Mouse (Mus musculus) heart, postnatal 14 days (tissue): Measurements from ENCODE around the gene Osbpl3. TPM values are rescaled to one million over a fixed set of nuclear protein-coding genes. Genes with fewer than 3 reads are reported as not detected.

ENCODE experiments used
- DNase-seq, 2 experiments: peaks; one replicate each; pipeline ENCODE4 v3.0.0; 2021 to 2022
- intact Hi-C: fragments of 180-260 bp; cut with DNase I; formaldehyde crosslinking; loops from one replicate; pipeline ENCODE4 v1.15.1; 2025
- total RNA-seq, 2 experiments: library from RNA; stranded (reverse); gene quantifications; 2 replicates each; pipeline ENCODE4 v1.2.3; 2021

The Osbpl3 gene
- total RNA-seq, 2 experiments from 2014 or later, result 27.5 to 36.0 TPM

DNA sequence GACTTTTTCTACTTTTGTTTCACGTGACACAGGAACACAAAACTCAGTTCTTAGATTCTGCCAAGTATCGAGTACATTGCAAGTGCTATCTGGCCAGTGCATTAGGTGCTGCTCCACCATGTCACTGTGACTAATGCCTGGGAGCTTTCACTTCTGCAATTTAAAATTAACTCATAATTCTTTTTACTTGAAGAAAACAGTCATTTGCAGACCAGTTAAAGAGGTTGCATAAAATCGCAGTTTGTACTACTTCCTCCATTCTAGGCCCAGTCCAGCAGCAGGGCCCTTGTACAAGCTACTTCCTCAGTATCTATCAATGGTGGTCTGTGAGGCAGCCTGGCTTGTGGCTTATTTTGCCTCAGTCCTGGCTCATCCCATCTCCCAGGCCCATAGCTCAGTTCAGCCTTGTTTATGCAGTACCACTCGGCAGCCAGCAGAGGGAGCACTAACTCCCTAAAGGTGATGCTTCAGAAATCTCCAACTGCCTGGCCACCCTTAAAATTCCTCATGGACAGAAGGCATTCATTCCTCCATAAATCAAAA, 151.0 kb downstream of the Osbpl3 start:
- intact Hi-C loops, result loop anchor here (5.0 kb wide), 1 partner anchor 152 kb away; the partner anchor contains the start of gene Osbpl3
- DNase-seq, result peak; percentile 82 to 88

DNA sequence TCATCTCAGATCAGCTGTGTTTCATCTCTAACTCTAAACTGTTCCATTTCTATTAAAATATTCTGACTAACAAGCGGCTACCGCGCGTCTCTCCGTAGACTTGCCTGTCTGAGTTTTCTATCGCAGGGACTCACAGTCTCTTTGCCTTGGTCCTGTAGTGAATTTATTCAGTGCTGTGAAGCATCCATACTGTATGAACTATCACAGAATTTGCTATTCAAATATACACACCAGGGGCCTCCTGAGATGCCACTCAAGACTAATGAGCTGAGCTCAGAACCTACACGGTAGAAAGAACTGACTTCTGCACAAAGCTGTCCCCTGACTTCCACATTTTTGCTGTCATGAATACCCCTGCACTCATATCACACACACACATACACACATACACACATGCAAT, 154.9 kb downstream of the Osbpl3 start:
- intact Hi-C loops, result no loop called here
- DNase-seq, result no peak

DNA sequence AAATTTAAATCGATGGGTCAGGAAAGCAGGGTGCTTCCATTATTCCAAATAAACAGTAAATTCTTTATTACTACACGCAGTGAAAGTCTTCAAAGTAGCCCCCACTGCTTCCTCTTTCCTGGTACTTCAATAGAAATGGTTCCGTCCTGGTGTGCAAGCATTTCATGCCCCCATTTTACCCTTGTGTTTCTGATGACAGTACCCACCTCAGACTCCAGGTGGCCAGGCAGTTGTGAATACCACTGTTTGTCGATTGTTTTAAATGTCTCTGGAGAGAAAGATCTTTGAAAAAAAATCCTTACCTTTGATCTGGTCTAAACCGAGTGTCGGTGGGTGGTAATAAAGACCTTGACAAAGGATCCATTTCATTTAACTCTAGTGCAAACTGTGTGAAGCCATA, 155.4 kb downstream of the Osbpl3 start:
- no peak for DNase-seq
- intact Hi-C loops, result no loop called here

DNA sequence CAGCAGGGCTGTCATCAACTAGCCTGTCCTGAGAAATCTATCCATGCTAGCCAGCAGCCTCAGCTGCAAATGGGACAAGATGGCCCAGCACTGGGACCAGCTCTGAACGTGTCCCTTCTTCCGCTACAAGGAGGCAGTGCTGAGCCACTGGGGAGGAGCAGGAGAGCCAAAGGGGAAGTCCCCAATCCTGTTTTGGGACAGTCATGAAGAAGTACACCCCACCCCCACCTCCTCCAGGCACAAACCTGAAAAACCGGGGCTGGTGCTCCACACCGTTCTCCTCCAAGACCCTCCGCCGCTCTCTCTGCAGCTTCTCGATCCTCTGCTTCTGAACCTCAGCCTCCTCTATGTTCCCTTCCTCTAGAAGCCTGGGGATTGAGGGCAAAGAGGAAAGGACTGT, 156.9 kb downstream of the Osbpl3 start:
- intact Hi-C loops, result loop anchor here (10.0 kb wide), 1 partner anchor 374 kb away; no protein-coding TSS in a partner anchor
- DNase-seq, result no peak

DNA sequence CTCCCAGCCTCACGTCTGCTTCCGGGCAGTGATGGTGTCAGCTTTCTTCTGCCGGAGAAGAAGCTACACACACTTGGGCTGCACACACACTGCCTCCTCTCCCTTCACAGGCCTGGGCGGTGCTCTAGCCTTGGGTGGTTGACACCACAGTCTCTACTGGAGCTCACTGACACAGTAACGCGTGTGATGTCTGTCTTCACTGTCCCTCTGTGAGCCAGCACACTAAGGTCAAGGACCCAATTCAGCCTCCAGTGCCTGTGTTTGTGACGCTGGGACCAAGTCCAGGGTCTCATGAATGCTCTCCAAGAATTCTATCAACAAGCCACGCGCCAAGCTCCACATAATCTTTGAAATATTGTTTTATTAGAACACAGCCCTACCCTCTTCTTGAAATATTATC, 158.3 kb downstream of the Osbpl3 start:
- no peak for DNase-seq
- intact Hi-C loops, result loop anchor here (10.0 kb wide), 1 partner anchor 373 kb away; no protein-coding TSS in a partner anchor

DNA sequence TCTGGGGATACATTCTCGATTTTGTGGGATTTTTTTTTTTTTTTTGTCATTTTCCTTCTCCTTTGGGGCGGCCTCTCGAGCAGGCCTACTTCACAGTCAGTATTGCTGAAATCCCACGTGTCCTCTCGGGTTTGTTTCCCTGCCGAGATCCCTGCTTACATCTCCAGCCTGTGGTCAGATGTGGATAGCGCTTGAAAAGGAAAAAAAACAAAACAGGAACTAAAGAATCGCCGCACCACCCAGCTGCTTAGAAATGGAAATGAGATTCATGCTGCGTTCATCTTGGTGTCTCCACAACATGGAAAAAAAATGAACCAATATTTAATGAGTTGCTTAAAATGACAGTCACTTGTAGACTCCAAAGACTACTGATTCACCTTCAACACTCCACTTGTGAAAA, 160.9 kb downstream of the Osbpl3 start:
- no peak for DNase-seq
- intact Hi-C loops, result loop anchor here (2.0 to 10.0 kb wide), 2 partner anchors 184 to 370 kb away; partner anchors contain the start of gene Mpp6

DNA sequence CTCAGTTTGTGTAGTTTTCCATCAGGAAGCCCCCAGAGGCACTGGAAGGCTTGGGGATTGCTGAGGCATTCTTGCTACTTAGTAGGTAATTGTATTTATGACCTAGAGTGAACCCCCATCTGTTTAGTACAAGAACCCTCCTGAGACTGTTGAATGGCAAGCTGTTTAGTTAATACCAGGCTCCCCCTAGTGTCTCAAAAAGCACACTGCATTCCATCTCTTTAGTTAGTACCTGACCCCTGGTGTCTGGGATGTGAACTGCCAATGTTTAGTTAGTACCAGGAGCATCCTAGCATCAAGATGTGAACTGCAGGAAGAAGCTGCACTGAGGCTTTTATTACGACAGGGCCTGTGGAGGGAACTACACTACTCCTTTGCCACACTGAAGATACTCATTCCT, 161.9 kb downstream of the Osbpl3 start:
- intact Hi-C loops, result loop anchor here (1.0 to 10.0 kb wide), 4 partner anchors 107 to 775 kb away; partner anchors contain the start of gene Mpp6
- peak; percentile 69 to 82 for DNase-seq

DNA sequence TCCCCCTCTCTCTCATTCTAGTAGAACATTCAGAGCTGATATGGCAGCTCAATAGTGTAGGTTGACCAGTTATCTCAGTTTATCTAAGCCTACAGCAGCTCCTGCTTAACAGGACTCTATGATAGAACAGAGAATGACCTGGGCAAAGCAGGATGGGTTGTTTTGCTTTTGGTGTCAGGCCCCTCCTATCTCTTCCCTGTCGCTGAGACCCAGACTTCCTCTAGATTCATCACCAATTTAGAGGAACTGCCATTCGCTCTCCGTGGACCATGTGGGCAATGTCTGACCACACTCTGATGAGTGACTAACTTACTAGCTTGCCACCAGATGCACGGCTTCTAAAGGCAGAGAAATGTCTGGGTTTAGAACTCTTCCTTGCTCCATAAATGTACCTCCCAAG, 164.4 kb downstream of the Osbpl3 start:
- no peak for DNase-seq

DNA sequence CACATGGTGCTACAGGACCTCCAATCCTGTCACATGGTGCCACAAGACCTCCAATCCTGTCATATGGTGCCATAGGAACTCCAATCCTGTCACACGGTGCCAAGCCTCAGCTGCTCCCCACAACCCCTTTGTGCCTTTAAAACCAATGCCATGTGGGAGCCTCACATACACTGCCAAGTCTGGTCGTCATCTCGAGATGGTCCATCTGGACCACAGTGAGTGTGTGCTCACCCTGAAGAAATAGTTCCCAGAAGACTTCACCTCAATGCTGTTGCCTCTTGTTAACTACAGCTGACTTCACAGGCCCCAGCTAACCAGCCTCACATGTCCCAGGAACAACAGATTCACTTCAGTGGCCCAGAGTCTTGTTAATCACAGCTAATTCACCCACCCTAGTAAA, 169.1 kb downstream of the Osbpl3 start:
- no peak for DNase-seq
- intact Hi-C loops, result no loop called here

More for the DNA sequence above, 164.4 kb downstream of the Osbpl3 start:
- intact Hi-C loops, result loop anchor here (5.0 to 10.0 kb wide), 2 partner anchors 104 to 367 kb away; no protein-coding TSS in a partner anchor

DNA sequence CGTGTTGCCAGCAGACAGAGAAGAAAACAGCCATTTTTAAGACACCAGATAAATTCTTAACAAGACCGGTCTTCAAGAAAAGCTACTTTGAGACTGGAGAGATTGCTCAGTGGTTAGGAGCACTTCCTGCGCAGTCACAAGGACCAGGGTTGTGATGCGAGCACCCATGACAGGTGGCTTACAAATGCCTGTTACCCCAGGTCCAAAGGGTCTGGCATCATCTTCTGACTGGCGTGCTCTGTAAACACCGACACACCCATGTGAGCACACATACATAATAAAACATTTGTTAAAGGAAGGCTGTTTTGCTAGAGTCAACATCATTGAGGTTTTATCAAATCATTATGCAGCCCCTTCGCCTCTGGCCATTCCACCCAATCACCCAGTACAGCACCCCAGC, 176.4 kb downstream of the Osbpl3 start:
- intact Hi-C loops, result no loop called here
- DNase-seq, result no peak

DNA sequence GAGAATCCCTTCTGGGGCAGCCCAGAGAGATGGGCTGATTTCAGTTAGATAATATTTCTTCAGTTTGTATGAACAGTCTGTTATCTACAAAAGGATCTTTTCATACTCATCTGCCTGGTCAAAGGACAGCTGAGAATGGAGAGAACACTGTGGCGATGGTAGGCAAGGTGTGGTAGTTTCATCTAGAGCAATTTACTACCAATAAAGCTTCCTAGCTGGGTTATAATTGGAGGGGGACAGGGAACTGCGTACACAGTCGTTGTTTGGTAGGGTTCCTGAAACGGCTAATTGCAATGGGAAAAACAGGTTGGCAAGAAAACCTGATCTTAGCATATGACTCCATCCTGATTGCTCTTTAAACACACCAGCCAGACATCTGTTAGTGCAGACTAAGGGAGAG, 182.1 kb downstream of the Osbpl3 start:
- DNase-seq, result no peak
- intact Hi-C loops, result no loop called here

DNA sequence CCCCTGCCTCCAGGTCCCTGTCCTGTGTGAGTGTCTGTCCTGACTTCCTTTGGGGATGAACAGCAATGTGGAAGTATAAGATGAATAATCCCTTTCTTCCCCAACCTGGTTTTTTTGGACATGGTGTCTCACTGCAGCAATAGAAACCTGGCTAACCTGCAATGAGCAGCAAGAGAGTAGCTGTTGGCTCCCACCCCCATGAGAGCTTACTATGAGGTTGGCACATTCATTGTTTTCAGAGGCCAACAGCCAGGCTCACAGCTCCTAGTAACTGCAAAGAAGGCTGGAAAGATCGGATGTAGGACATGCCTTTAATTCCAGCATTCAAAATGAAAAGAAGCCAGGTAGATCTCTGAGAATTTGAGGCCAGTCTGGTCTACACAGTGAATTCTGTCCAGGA, 182.6 kb downstream of the Osbpl3 start:
- DNase-seq, result no peak
- intact Hi-C loops, result no loop called here

DNA sequence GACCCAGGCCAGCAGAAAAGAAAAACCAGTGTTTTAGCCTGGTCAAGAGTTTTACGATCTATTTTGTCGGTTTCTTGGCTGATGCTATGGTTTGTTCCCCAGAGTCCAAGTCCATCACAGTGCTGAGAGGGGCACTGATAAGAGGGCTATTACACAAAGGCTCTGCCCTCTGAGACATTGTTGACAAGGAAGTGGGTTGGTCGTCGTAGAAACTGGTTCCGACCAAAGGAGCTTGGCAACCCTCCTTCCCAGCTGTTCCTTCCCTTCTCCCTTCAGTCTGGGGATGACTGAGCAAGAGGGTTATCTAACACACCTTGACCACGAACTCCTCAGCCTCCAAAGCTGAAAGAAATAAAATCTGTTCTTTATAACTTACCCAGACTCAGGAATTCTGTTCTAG, 192.3 kb downstream of the Osbpl3 start, which contains the start of gene Gsdme:
Gene Gsdme, minus strand, starts transcription at position 193 of the 400 bp plus-strand sequence.
- DNase-seq, result no peak
- intact Hi-C loops, result no loop called here

DNA sequence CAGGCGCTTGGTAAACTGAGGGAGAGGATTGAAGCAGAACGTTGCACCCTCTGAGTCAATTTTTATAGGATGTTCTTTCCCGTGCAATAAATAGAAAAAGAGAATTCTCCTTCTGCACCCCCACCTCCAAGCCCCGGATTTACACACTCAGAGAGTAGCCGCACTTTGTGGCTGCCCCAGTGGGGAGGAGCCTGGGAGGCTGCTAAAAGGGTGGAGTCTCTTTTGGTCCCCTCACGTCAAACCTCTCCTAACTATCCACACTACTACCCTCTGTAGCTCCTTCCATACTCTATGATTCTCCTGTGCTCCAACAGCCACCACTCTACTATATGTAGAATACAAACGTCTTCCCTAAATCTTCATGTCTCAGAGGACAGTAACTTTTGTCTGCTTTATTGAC, 193.7 kb downstream of the Osbpl3 start:
- no peak for DNase-seq
- intact Hi-C loops, result no loop called here

DNA sequence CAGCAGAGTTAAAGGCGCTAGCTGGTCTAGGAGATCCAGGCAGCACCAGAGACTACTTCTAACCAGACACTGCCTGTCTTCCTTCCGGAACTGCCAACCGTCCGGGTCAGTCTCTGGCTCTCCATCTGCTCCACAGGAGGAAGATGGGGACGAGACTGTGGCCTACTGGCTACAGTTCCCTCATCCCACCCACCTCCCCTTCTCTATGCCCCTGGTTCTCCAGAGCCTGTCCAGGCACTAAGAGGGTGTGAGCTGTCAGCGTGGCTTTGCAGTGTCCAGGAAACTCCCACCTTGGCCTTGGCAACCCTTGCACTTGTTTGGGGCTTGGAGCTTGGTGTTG, 194.1 kb downstream of the Osbpl3 start:
- no peak for DNase-seq
- intact Hi-C loops, result no loop called here

DNA sequence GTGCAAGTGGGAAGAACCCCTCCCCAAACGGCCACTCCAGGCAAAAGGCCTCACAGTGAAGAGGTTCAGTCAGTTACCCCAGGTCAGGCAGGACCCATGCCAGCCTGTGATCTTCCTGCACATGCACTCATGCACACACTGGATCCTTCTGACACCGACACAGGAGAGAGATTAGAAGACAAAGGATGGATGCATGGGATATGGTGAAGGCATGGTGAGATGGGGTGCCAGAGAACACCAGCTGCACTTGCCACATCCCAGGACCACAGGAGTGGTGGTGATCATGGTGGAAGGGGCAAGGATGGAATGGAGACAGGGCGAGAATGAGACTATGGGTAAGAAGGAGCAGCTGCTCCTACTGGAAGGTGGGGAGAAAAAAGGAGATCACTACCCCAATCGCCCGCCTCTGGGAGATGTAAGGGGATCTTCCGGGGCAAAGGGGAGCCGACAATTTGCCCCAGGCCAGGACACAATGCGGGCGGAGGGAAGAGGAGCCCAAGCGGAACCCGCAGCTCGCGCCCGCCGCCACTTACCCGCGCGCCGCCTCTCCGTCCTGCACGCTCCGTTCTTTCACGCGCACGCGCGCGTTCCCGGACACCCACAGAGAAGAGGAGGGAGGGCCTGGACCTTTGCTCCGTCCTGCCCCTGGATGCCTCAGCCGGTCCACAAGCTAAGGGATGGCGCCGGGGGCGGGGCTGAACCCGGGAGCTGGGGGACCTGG, 194.6 kb downstream of the Osbpl3 start:
- intact Hi-C loops, result no loop called here
- peak; percentile 79 to 86 for DNase-seq

DNA sequence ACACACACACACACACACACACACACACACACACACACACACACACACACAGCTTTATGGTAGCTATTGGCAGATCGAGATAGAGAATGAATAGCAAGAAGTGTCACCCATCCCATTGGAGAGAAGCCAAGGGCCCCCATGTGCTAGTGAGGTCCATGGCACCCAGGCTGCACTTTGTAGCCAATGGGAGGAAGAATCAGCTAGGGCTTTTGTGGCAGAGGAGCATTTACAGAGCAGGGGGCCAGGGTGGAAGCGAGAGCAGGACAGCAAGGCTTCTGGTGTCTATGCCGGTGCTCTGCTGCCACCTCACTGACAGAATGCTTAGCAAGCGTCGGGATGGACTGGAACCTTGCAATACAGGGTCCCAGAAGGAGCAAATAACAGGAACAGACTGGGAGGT, 200.6 kb downstream of the Osbpl3 start:
- no peak for DNase-seq
- intact Hi-C loops, result no loop called here

DNA sequence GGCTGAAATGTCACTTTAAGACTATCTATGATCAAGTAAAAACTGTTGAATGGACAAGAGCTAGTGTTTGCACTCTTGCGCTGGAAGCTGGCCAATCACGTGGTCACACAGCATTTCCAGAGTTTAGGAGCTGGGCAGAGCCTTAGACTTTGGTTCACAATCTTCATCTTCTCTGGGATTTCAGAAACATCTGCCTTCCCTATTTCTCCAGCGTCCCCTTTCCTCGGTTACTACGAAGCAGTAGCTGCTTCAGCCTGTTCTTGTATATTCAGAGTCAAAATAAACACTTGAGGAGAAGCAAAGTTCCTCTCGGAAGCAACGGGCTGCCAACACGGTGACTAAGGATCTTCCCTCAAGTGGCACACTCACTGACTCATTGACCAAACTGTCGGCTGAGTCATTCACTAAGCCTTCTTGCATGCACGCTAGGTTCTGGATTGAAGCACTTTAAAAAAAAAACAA, 201.2 kb downstream of the Osbpl3 start:
- intact Hi-C loops, result no loop called here
- peak; percentile 57 to 68 for DNase-seq

DNA sequence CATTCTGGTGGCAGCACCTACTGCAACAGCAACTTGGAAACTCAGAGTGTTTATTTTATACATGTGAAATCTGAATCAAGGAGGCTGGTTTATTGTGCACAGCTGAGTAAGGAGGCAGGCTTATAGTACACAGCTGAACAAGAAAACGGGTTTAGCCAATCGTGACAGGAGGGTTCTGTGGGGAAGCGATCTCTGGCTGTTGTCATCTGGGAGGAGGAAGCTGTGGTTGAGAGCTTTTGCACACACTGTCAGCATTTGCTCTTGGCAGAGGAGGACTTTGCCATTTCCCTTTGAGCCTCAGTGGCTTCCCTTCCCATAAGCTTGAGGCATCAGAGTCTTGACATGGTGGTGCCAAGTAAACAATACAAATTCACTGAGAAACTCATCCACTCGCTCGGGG, 203.3 kb downstream of the Osbpl3 start:
- no peak for DNase-seq

DNA sequence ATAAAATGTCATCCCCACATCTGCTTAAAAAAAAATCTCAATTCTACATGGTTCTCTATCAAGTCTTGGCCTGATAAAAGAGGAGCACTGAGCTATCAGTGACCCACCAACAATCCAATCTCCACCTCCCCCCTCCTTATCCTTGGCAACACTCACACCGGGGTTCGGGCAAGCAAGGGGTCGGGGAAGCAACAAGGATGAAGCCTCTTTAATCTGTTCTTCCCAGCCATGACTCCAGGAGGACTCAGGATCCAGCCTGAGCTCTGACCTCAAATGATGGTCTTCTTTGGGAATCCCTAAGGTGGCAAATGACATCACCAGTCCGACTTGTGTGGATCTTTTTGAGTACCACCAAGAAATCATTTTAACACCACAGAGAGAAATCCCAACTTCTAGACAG, 208.2 kb downstream of the Osbpl3 start:
- no peak for DNase-seq
- intact Hi-C loops, result no loop called here

More for the DNA sequence above, 203.3 kb downstream of the Osbpl3 start:
- intact Hi-C loops, result no loop called here

DNA sequence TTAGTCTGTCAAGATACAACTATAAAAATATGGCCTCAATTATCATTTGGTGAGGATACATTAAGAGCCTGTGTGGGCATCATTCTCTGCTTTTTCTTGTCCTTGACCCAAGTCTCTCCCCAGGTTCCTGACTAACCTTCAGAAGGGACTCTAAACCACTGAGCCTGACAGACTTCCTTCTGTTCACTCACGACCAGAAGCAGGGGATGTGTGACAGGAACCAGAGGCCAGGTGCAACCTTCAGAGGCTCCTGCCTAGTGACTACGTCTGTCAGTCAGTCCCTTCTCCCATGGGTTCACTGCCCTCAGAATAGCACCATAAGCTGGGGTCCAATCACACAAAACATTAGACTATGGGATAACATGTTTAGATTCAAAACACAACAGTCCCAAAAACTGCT, 208.6 kb downstream of the Osbpl3 start:
- no peak for DNase-seq
- intact Hi-C loops, result no loop called here

DNA sequence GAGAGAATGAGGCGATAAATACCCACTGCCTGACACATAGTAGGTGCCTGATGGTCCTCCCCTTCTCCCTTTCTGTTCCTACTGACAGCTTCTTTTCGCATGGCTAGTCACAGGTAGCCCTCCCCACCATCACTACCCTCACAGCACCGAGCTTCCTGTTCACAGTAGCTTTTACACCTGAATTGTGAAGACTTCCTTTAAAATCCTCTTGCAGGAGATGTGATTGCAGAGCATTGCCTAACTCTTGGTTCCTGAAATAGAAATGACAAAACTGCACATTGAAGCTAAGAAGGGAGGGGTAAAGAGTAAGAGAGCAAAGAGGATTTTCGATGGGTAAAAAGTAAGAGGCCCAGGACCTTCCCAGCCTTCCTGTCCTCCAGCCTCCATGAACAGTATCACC, 211.0 kb downstream of the Osbpl3 start:
- intact Hi-C loops, result no loop called here
- DNase-seq, result no peak
